Mouse (Mus musculus) MEL (cell line): ENCODE results near the gene Ccl17.

ENCODE experiments used
- MAFK ChIP-seq: IDR thresholded peaks from 2 replicates; pipeline ENCODE4 v1.6.1; 2011; ENCODE audit warnings: low read depth, mild to moderate bottlenecking, low read length, improper control_type of control experiment, borderline replicate concordance
- MAX ChIP-seq: IDR thresholded peaks from 2 replicates; pipeline ENCODE4 v1.6.1; 2011; ENCODE audit warnings: low read length, improper control_type of control experiment
- POLR2A ChIP-seq, 2 experiments: IDR thresholded peaks; 2 replicates each; pipeline ENCODE4 v1.6.1; 2011 to 2012; ENCODE audit warnings: low read length in 2 of 2, mild to moderate bottlenecking in 2 of 2, control low read depth in 1 of 2, improper control_type of control experiment in 1 of 2, low read depth in 1 of 2, moderate library complexity in 1 of 2; ENCODE audit not compliant: control insufficient read depth in 1 of 2, insufficient read depth in 1 of 2, poor library complexity in 1 of 2

- no peak for TF ChIP-seq POLR2A (IDR thresholded peaks at IDR 0.05; ENCODE audit: control insufficient read depth in 1 of 2, insufficient read depth in 1 of 2, low read depth in 1 of 2, low read length in 2 of 2, poor library complexity in 1 of 2)
- no peak for TF ChIP-seq MAX
- no peak for TF ChIP-seq MAFK
Observed at GRCm38 (mm10) chr8:94773048-94773447, 37.2 kb upstream of the Ccl17 start.
